Mouse (Mus musculus) kidney, adult 2 months (tissue): ENCODE measurements around the gene Sohlh2.

Source experiments
- CTCF ChIP-seq: fragments of 200-500 bp; conservative IDR thresholded peaks from 2 replicates; pipeline ENCODE4 v1.5.1; 2011; ENCODE audit warnings: low read depth, mild to moderate bottlenecking, control low read depth, low read length, moderate library complexity, mixed read lengths; ENCODE audit not compliant: insufficient read depth, insufficient read length
- POLR2A ChIP-seq: fragments of 200-500 bp; IDR thresholded peaks from one replicate; pipeline ENCODE4 v1.6.1; 2011; ENCODE audit warnings: low read depth, low read length, control low read depth

- no peak for TF ChIP-seq POLR2A
- TF ChIP-seq CTCF = no peak
Observed at GRCm38 (mm10) chr3:55212254-55212653, 30.4 kb downstream of the Sohlh2 start.
